Mouse (Mus musculus) forebrain, embryonic 12.5 days (tissue): ENCODE results near the gene Arid1b. TPM values are rescaled to one million over a fixed set of nuclear protein-coding genes. Genes with fewer than 3 reads are reported as not detected.
"Not testable (repeated sequence)": the region's sequence is repeated elsewhere in the genome, so short reads cannot be mapped to it uniquely, and the experiment has no call there.

Experiments used
- ATAC-seq: fragments of 200-750 bp; cut with Nextera tagmentation; 2 replicates; pipeline ENCODE4 v1.8.0; 2017; ENCODE audit warnings: moderate TSS enrichment; ENCODE audit not compliant: low FRiP score
- H3K27ac ChIP-seq: fragments of 300-500 bp; sonication (generic); 2 replicates; pipeline ENCODE4 v1.5.1; 2016; ENCODE audit warnings: mild to moderate bottlenecking
- H3K27me3 ChIP-seq: fragments of 300-500 bp; sonication (generic); 2 replicates; pipeline ENCODE4 v1.6.1; 2016; ENCODE audit warnings: mild to moderate bottlenecking
- H3K36me3 ChIP-seq: fragments of 300-500 bp; sonication (generic); replicated peaks from 2 replicates; pipeline ENCODE4 v1.6.1; 2016; ENCODE audit warnings: mild to moderate bottlenecking
- H3K4me1 ChIP-seq: fragments of 300-500 bp; sonication (generic); 2 replicates; pipeline ENCODE4 v1.6.1; 2016
- H3K4me2 ChIP-seq: fragments of 300-500 bp; sonication (generic); 2 replicates; pipeline ENCODE4 v1.6.1; 2016; ENCODE audit warnings: mild to moderate bottlenecking, moderate library complexity
- H3K4me3 ChIP-seq: fragments of 300-500 bp; sonication (generic); replicated peaks from 2 replicates; pipeline ENCODE4 v1.5.1; 2016; ENCODE audit warnings: mild to moderate bottlenecking
- H3K9ac ChIP-seq: fragments of 300-500 bp; sonication (generic); 2 replicates; pipeline ENCODE4 v1.6.1; 2016; ENCODE audit warnings: mild to moderate bottlenecking
- H3K9me3 ChIP-seq: fragments of 300-500 bp; sonication (generic); 2 replicates; pipeline ENCODE4 v1.6.1; 2016
- WGBS: fragments of 180-500 bp; shearing (Covaris S2); methylation state at CpG from one replicate; pipeline ENCODE4 v1.1.7; 2016; 5-methylcytosine and 5-hydroxymethylcytosine counted together
- polyA plus RNA-seq: library from polyadenylated mRNA; unstranded; fragments of >200 nt; fragmentation: Nextera tagmentation; extraction: Ambion mirVana; gene quantifications from 2 replicates; pipeline ENCODE4 v1.2.1, GENCODE M21; 2016

Arid1b gene
- polyA plus RNA-seq, 1 experiment from 2014 or later = 17.4 TPM

GRCm38 (mm10) chr17:5083497-5083896, 89.4 kb downstream of the Arid1b start:
- 85% methylated on average over 3 of the region's 3 CpGs for WGBS
- ATAC-seq = no peak
- Histone ChIP-seq H3K4me1 (peaks cover 74% of the 10 kb centered on the region), H3K36me3 (no peaks in the 10 kb centered on the region), H3K9me3 (no peaks in the 10 kb centered on the region), H3K9ac (no peak overlapping the region), H3K4me2 (no peak overlapping the region), H3K27ac (0 out of 2 replicates have a peak overlapping the region, but pooled peaks have one; percentile 25), H3K4me3 (no peak overlapping the region), H3K27me3 (no peaks in the 10 kb centered on the region)

GRCm38 (mm10) chr17:5084139-5084538, 90.0 kb downstream of the Arid1b start:
- Histone ChIP-seq H3K27me3 (no peaks in the 10 kb centered on the region), H3K9ac (peak overlapping the region; percentile 9; the same call in 1 of the 2 replicates), H3K4me2 (no peak overlapping the region), H3K27ac (peak overlapping the region; percentile 61), H3K9me3 (no peaks in the 10 kb centered on the region), H3K36me3 (no peaks in the 10 kb centered on the region), H3K4me1 (peaks cover 71% of the 10 kb centered on the region), H3K4me3 (no peak overlapping the region)
- WGBS = 51% methylated on average over 8 of the region's 8 CpGs
- ATAC-seq = peak; percentile 63; the same call in 1 of the 2 replicates

GRCm38 (mm10) chr17:5085004-5085403, 90.9 kb downstream of the Arid1b start:
- no peak overlapping the region for H3K27ac ChIP-seq
- no peaks in the 10 kb centered on the region for H3K9me3 ChIP-seq
- no peak overlapping the region for H3K4me3 ChIP-seq
- H3K4me1 ChIP-seq = peaks cover 70% of the 10 kb centered on the region
- H3K27me3 ChIP-seq = no peaks in the 10 kb centered on the region
- 70% methylated on average over 6 of the region's 6 CpGs for WGBS
- no peak for ATAC-seq
- no peak overlapping the region for H3K9ac ChIP-seq
- H3K4me2 ChIP-seq = no peak overlapping the region
- no peaks in the 10 kb centered on the region for H3K36me3 ChIP-seq

GRCm38 (mm10) chr17:5085942-5086341, 91.8 kb downstream of the Arid1b start:
- H3K4me1 ChIP-seq = peaks cover 61% of the 10 kb centered on the region
- H3K4me3 ChIP-seq = no peak overlapping the region
- 0 out of 2 replicates have a peak overlapping the region, but pooled peaks have one; percentile 33 for H3K9ac ChIP-seq
- no peak overlapping the region for H3K27ac ChIP-seq
- no peaks in the 10 kb centered on the region for H3K9me3 ChIP-seq
- no peak overlapping the region for H3K4me2 ChIP-seq
- no peaks in the 10 kb centered on the region for H3K27me3 ChIP-seq
- H3K36me3 ChIP-seq = no peaks in the 10 kb centered on the region
- no peak for ATAC-seq
- WGBS = 70% methylated on average over 5 of the region's 5 CpGs

- peaks cover 54% of the 10 kb centered on the region for H3K4me1 ChIP-seq
- not testable (repeated sequence) for H3K36me3 ChIP-seq, H3K27me3 ChIP-seq, H3K9me3 ChIP-seq, H3K27ac ChIP-seq, ATAC-seq, H3K9ac ChIP-seq, H3K4me3 ChIP-seq, H3K4me2 ChIP-seq
- 89% methylated on average over 2 of the region's 2 CpGs for WGBS
Measured at GRCm38 (mm10) chr17:5088241-5088640, 94.1 kb downstream of the Arid1b start.

GRCm38 (mm10) chr17:5088822-5089221, 94.7 kb downstream of the Arid1b start:
- no peak for ATAC-seq
- Histone ChIP-seq H3K9ac (no peak overlapping the region), H3K9me3 (no peaks in the 10 kb centered on the region), H3K4me2 (no peak overlapping the region), H3K27ac (no peak overlapping the region), H3K36me3 (peaks cover 3% of the 10 kb centered on the region; the same call in 1 of the 2 replicates), H3K27me3 (no peaks in the 10 kb centered on the region), H3K4me3 (no peak overlapping the region), H3K4me1 (peaks cover 49% of the 10 kb centered on the region)
- WGBS = 73% methylated on average over 5 of the region's 5 CpGs

GRCm38 (mm10) chr17:5089541-5089940, 95.4 kb downstream of the Arid1b start:
- Histone ChIP-seq H3K9me3 (no peaks in the 10 kb centered on the region), H3K4me2 (0 out of 2 replicates have a peak overlapping the region, but pooled peaks have one; percentile 24), H3K36me3 (peaks cover 3% of the 10 kb centered on the region; the same call in 1 of the 2 replicates), H3K27me3 (no peaks in the 10 kb centered on the region), H3K27ac (no peak overlapping the region), H3K4me1 (peaks cover 41% of the 10 kb centered on the region), H3K9ac (no peak overlapping the region), H3K4me3 (no peak overlapping the region)
- 12% methylated on average over 12 of the region's 12 CpGs for WGBS
- no peak for ATAC-seq

- H3K4me2 ChIP-seq = no peak overlapping the region
- H3K27ac ChIP-seq = no peak overlapping the region
- H3K9ac ChIP-seq = no peak overlapping the region
- peaks cover 30% of the 10 kb centered on the region for H3K4me1 ChIP-seq
- 85% methylated on average over 16 of the region's 16 CpGs for WGBS
- no peaks in the 10 kb centered on the region for H3K9me3 ChIP-seq
- ATAC-seq = no peak
- H3K27me3 ChIP-seq = no peaks in the 10 kb centered on the region
- H3K36me3 ChIP-seq = peaks cover 3% of the 10 kb centered on the region; the same call in 1 of the 2 replicates
- no peak overlapping the region for H3K4me3 ChIP-seq
Measured at GRCm38 (mm10) chr17:5091490-5091889, 97.4 kb downstream of the Arid1b start.

GRCm38 (mm10) chr17:5091934-5092333, 97.8 kb downstream of the Arid1b start:
- Histone ChIP-seq H3K9me3 (no peaks in the 10 kb centered on the region), H3K9ac (no peak overlapping the region), H3K4me1 (peaks cover 26% of the 10 kb centered on the region), H3K27me3 (no peaks in the 10 kb centered on the region), H3K36me3 (peaks cover 3% of the 10 kb centered on the region; the same call in 1 of the 2 replicates), H3K4me2 (no peak overlapping the region), H3K4me3 (no peak overlapping the region), H3K27ac (no peak overlapping the region)
- ATAC-seq = no peak
- WGBS = 84% methylated on average over 10 of the region's 10 CpGs

GRCm38 (mm10) chr17:5093343-5093742, 99.2 kb downstream of the Arid1b start:
- H3K4me3 ChIP-seq, ATAC-seq, H3K4me2 ChIP-seq, H3K36me3 ChIP-seq, H3K27me3 ChIP-seq, H3K9me3 ChIP-seq, H3K27ac ChIP-seq, H3K9ac ChIP-seq: not testable (repeated sequence)
- 66% methylated on average over 2 of the region's 2 CpGs for WGBS
- peaks cover 28% of the 10 kb centered on the region for H3K4me1 ChIP-seq

GRCm38 (mm10) chr17:5094636-5095035, 100.5 kb downstream of the Arid1b start:
- 87% methylated on average over 5 of the region's 5 CpGs for WGBS
- no peak for ATAC-seq

GRCm38 (mm10) chr17:5095741-5096140, 101.6 kb downstream of the Arid1b start:
- WGBS = 88% methylated on average over 13 of the region's 13 CpGs
- H3K4me1 ChIP-seq = peaks cover 24% of the 10 kb centered on the region
- H3K36me3 ChIP-seq = peaks cover 3% of the 10 kb centered on the region; the same call in 1 of the 2 replicates
- H3K27ac ChIP-seq = no peak overlapping the region
- H3K9ac ChIP-seq = no peak overlapping the region
- H3K4me2 ChIP-seq = no peak overlapping the region
- H3K9me3 ChIP-seq = no peaks in the 10 kb centered on the region
- no peak overlapping the region for H3K4me3 ChIP-seq
- no peaks in the 10 kb centered on the region for H3K27me3 ChIP-seq
- ATAC-seq = no peak

More at GRCm38 (mm10) chr17:5094636-5095035, 100.5 kb downstream of the Arid1b start:
- H3K9me3 ChIP-seq = no peaks in the 10 kb centered on the region
- H3K27me3 ChIP-seq = no peaks in the 10 kb centered on the region
- H3K36me3 ChIP-seq = peaks cover 3% of the 10 kb centered on the region; the same call in 1 of the 2 replicates
- H3K27ac ChIP-seq = no peak overlapping the region
- no peak overlapping the region for H3K9ac ChIP-seq
- H3K4me1 ChIP-seq = peaks cover 24% of the 10 kb centered on the region
- H3K4me2 ChIP-seq = no peak overlapping the region
- H3K4me3 ChIP-seq = no peak overlapping the region

- no peak overlapping the region for H3K9ac ChIP-seq
- ATAC-seq = no peak
- H3K9me3 ChIP-seq = no peaks in the 10 kb centered on the region
- no peaks in the 10 kb centered on the region for H3K27me3 ChIP-seq
- H3K36me3 ChIP-seq = peaks cover 3% of the 10 kb centered on the region; the same call in 1 of the 2 replicates
- H3K4me3 ChIP-seq = no peak overlapping the region
- 87% methylated on average over 4 of the region's 4 CpGs for WGBS
- no peak overlapping the region for H3K27ac ChIP-seq
- H3K4me2 ChIP-seq = no peak overlapping the region
- peaks cover 29% of the 10 kb centered on the region for H3K4me1 ChIP-seq
Measured at GRCm38 (mm10) chr17:5097046-5097445, 102.9 kb downstream of the Arid1b start.
